Mouse (Mus musculus): Measurements from ENCODE around the gene Wbp1. TPM values are rescaled to one million over a fixed set of nuclear protein-coding genes. Genes with fewer than 3 reads are reported as not detected.

Wbp1 gene
- total and polyA plus RNA-seq, 2 experiments from 2014 or later = 101 to 209 TPM

GRCm38 (mm10) chr6:83142211-83142731, 20.9 kb upstream of the Wbp1 start:
- Histone ChIP-seq H3K4me3 (ENCODE audit: low read length) (peak overlapping the region; percentile 35), H3K27me3 (ENCODE audit: insufficient read depth, low read length) (no peaks in the 10 kb centered on the region), H3K4me1 (ENCODE audit: insufficient read depth, low read length) (peaks cover 12% of the 10 kb centered on the region; the same call in 1 of the 2 replicates), H3K9ac (replicated peaks; ENCODE audit: low read length) (peak overlapping the region; percentile 59), H3K9me3 (ENCODE audit: low read length) (no peaks in the 10 kb centered on the region), H3K4me2 (ENCODE audit: low read depth, low read length) (peak overlapping the region; percentile 65), H3K27ac (peak overlapping the region; percentile 60; the same call in 1 of the 2 replicates), H3K36me3 (ENCODE audit: insufficient read depth, low read length) (no peaks in the 10 kb centered on the region)
- no peak for TF ChIP-seq CTCF (IDR thresholded peaks at IDR 0.05; ENCODE audit: low read depth)
- WGBS = 3% methylated on average over 41 of the region's 41 CpGs
- DNase-seq (ENCODE audit: low spot score) = peak; percentile 50
- ATAC-seq = peak; percentile 42

- Histone ChIP-seq H3K4me2 (ENCODE audit: low read depth, low read length) (peak overlapping the region; percentile 65), H3K27me3 (ENCODE audit: insufficient read depth, low read length) (no peaks in the 10 kb centered on the region), H3K4me1 (ENCODE audit: insufficient read depth, low read length) (peaks cover 12% of the 10 kb centered on the region; the same call in 1 of the 2 replicates), H3K27ac (peak overlapping the region; percentile 60; the same call in 1 of the 2 replicates), H3K9ac (replicated peaks; ENCODE audit: low read length) (peak overlapping the region; percentile 59), H3K9me3 (ENCODE audit: low read length) (no peaks in the 10 kb centered on the region), H3K4me3 (ENCODE audit: low read length) (peak overlapping the region; percentile 35; the same call in 1 of the 2 replicates), H3K36me3 (ENCODE audit: insufficient read depth, low read length) (no peaks in the 10 kb centered on the region)
- 36% methylated on average over 4 of the region's 4 CpGs for WGBS
- no peak; the same call in 1 of the 2 replicates for ATAC-seq
- TF ChIP-seq CTCF (IDR thresholded peaks at IDR 0.05; ENCODE audit: low read depth) = no peak
- DNase-seq (ENCODE audit: low spot score) = no peak
Observed at GRCm38 (mm10) chr6:83141636-83142035, 20.3 kb upstream of the Wbp1 start.

- no peaks in the 10 kb centered on the region for H3K9me3 ChIP-seq (ENCODE audit: low read length)
- H3K4me1 ChIP-seq (ENCODE audit: insufficient read depth, low read length) = peaks cover 18% of the 10 kb centered on the region; the same call in 1 of the 2 replicates
- H3K27me3 ChIP-seq (ENCODE audit: insufficient read depth, low read length) = no peaks in the 10 kb centered on the region
- no peak overlapping the region for H3K9ac ChIP-seq (replicated peaks; ENCODE audit: low read length)
- H3K36me3 ChIP-seq (ENCODE audit: insufficient read depth, low read length) = no peaks in the 10 kb centered on the region
- ATAC-seq (no peak), DNase-seq (ENCODE audit: low spot score) (no peak)
- H3K4me3 ChIP-seq (ENCODE audit: low read length) = no peak overlapping the region
- no peak for TF ChIP-seq CTCF (IDR thresholded peaks at IDR 0.05; ENCODE audit: low read depth)
- WGBS = 67% methylated on average over 8 of the region's 8 CpGs
- H3K4me2 ChIP-seq (ENCODE audit: low read depth, low read length) = no peak overlapping the region
- no peak overlapping the region for H3K27ac ChIP-seq
Observed at GRCm38 (mm10) chr6:83140044-83140443, 18.7 kb upstream of the Wbp1 start.

- H3K27ac ChIP-seq = peak overlapping the region; percentile 89
- H3K4me1 ChIP-seq (ENCODE audit: insufficient read depth, low read length) = peaks cover 18% of the 10 kb centered on the region; the same call in 1 of the 2 replicates
- ATAC-seq (peak; percentile 46; the same call in 1 of the 2 replicates), DNase-seq (ENCODE audit: low spot score) (peak; percentile 46)
- H3K9me3 ChIP-seq (ENCODE audit: low read length) = no peaks in the 10 kb centered on the region
- WGBS = 5% methylated on average over 11 of the region's 11 CpGs
- TF ChIP-seq CTCF (IDR thresholded peaks at IDR 0.05; ENCODE audit: low read depth) = peak; percentile 32; the same call in 1 of the 2 replicates
- peak overlapping the region; percentile 55 for H3K4me2 ChIP-seq (ENCODE audit: low read depth, low read length)
- no peaks in the 10 kb centered on the region for H3K36me3 ChIP-seq (ENCODE audit: insufficient read depth, low read length)
- no peak overlapping the region for H3K9ac ChIP-seq (replicated peaks; ENCODE audit: low read length)
- H3K27me3 ChIP-seq (ENCODE audit: insufficient read depth, low read length) = no peaks in the 10 kb centered on the region
- H3K4me3 ChIP-seq (ENCODE audit: low read length) = peak overlapping the region; percentile 28
Observed at GRCm38 (mm10) chr6:83138056-83138455, 16.7 kb upstream of the Wbp1 start.

- DNase-seq (ENCODE audit: low spot score) (peak; percentile 68), ATAC-seq (peak; percentile 54)
- peaks cover 18% of the 10 kb centered on the region; the same call in 1 of the 2 replicates for H3K4me1 ChIP-seq (ENCODE audit: insufficient read depth, low read length)
- H3K27ac ChIP-seq = peak overlapping the region; percentile 89
- peak overlapping the region; percentile 46 for H3K9ac ChIP-seq (replicated peaks; ENCODE audit: low read length)
- no peaks in the 10 kb centered on the region for H3K27me3 ChIP-seq (ENCODE audit: insufficient read depth, low read length)
- H3K4me2 ChIP-seq (ENCODE audit: low read depth, low read length) = peak overlapping the region; percentile 55
- no peaks in the 10 kb centered on the region for H3K36me3 ChIP-seq (ENCODE audit: insufficient read depth, low read length)
- WGBS = 3% methylated on average over 12 of the region's 12 CpGs
- H3K4me3 ChIP-seq (ENCODE audit: low read length) = peak overlapping the region; percentile 28
- peak; percentile 3; the same call in 1 of the 2 replicates for TF ChIP-seq CTCF (IDR thresholded peaks at IDR 0.05; ENCODE audit: low read depth)
- H3K9me3 ChIP-seq (ENCODE audit: low read length) = no peaks in the 10 kb centered on the region
Observed at GRCm38 (mm10) chr6:83137576-83137950, 16.2 kb upstream of the Wbp1 start.

- Histone ChIP-seq H3K4me3 (ENCODE audit: low read length) (peak overlapping the region; percentile 28), H3K36me3 (ENCODE audit: insufficient read depth, low read length) (no peaks in the 10 kb centered on the region), H3K4me2 (ENCODE audit: low read depth, low read length) (peak overlapping the region; percentile 55), H3K4me1 (ENCODE audit: insufficient read depth, low read length) (peaks cover 12% of the 10 kb centered on the region; the same call in 1 of the 2 replicates), H3K27me3 (ENCODE audit: insufficient read depth, low read length) (no peaks in the 10 kb centered on the region), H3K27ac (peak overlapping the region; percentile 89), H3K9me3 (ENCODE audit: low read length) (no peaks in the 10 kb centered on the region), H3K9ac (replicated peaks; ENCODE audit: low read length) (peak overlapping the region; percentile 46)
- 2% methylated on average over 25 of the region's 26 CpGs for WGBS
- DNase-seq (ENCODE audit: low spot score) (peak; percentile 71), ATAC-seq (peak; percentile 76)
- no peak for TF ChIP-seq CTCF (IDR thresholded peaks at IDR 0.05; ENCODE audit: low read depth)
Observed at GRCm38 (mm10) chr6:83136881-83137575, 15.7 kb upstream of the Wbp1 start.

Measured in hindbrain, postnatal 0 days (tissue).